ENCODE assay signal across 9 mouse cellular contexts in the genomic region with DNA sequence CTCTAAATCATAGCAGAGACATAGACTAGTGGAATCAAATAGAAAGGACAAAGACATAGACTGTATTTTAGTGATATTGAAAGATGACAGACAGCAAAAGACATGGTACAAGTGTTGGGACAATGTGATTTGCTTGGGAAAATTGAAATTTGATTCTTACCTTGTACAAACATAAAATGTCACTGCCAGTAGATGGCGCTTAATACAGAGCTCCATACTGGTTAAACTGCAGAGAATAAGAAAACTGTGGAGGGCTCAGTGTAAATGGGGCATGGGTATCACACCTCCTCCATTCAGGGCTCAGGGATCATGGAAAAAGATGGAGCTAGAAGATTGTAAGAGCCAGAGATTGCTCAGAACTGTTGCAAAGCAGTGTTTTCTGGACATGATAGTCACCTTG. TPM values are rescaled to one million over a fixed set of nuclear protein-coding genes. Genes with fewer than 3 reads are reported as not detected.
A peak's percentile ranks its signal among the peaks of the same experiment; 100 is the strongest.
DNase-seq lines count a peak whose midpoint lies in the region; ATAC-seq lines count a peak whose summit lies in the region.
"Had no signal": no experiment of that assay in that cellular context is flagged by ENCODE, and none has a peak within 500 bp of the region (broad histone marks: within the 10 kb centered on the region; RNA-seq: fewer than 3 reads in every experiment).

No protein-coding gene starts in this region.

- H3K9me3 ChIP-seq in hindbrain, embryonic 11.5 days (ENCODE audit: control insufficient read depth, low read length): no peaks in the 10 kb centered on the region
- H3K9me3 ChIP-seq in hindbrain, embryonic 12.5 days (replicated peaks): no peaks in the 10 kb centered on the region
- H3K9me3 ChIP-seq: midbrain, embryonic 12.5 days had no signal

- peak; percentile 41 for DNase-seq in hindbrain, embryonic 11.5 days (ENCODE audit: low spot score)
- peak; percentile 2 for DNase-seq in ovary, postnatal 14 days (ENCODE audit: low spot score)
- DNase-seq in ovary, postnatal 36 days (ENCODE audit: low spot score): no peak
- DNase-seq in cerebellum, postnatal 10 days: peak; percentile 57 to 69
- peak; percentile 23 for DNase-seq in retina, postnatal 7 days (ENCODE audit: low read depth, low spot score)
- no peak for DNase-seq in gastrocnemius, postnatal 4 days (ENCODE audit: low spot score in 2 of 2)
- no peak for DNase-seq in adrenal gland, postnatal 4 days (ENCODE audit: low spot score in 2 of 2)

- H3K4me1 ChIP-seq in hindbrain, embryonic 11.5 days (replicated peaks; ENCODE audit: control insufficient read depth, insufficient read depth, low read length): no peaks in the 10 kb centered on the region
- no peaks in the 10 kb centered on the region for H3K4me1 ChIP-seq in hindbrain, embryonic 12.5 days
- H3K4me1 ChIP-seq: midbrain, embryonic 12.5 days had no signal

- H3K4me2 ChIP-seq in hindbrain, embryonic 11.5 days (replicated peaks; ENCODE audit: low read depth, low read length): no peak overlapping the region
- no peak overlapping the region for H3K4me2 ChIP-seq in hindbrain, embryonic 12.5 days (replicated peaks)
- H3K4me2 ChIP-seq: midbrain, embryonic 12.5 days had no signal

- H3K4me3 ChIP-seq in hindbrain, embryonic 11.5 days (ENCODE audit: low read depth, low read length): no peak overlapping the region
- no peak overlapping the region for H3K4me3 ChIP-seq in hindbrain, embryonic 12.5 days
- H3K4me3 ChIP-seq: midbrain, embryonic 12.5 days had no signal

- H3K27me3 ChIP-seq in hindbrain, embryonic 11.5 days (ENCODE audit: control insufficient read depth, insufficient read depth, low read length): no peaks in the 10 kb centered on the region
- no peaks in the 10 kb centered on the region for H3K27me3 ChIP-seq in hindbrain, embryonic 12.5 days
- H3K27me3 ChIP-seq: midbrain, embryonic 12.5 days had no signal

- ATAC-seq in hindbrain, embryonic 11.5 days (ENCODE audit: low FRiP score): no peak
- no peak for ATAC-seq in hindbrain, embryonic 12.5 days (ENCODE audit: low FRiP score)

- no peak overlapping the region for H3K27ac ChIP-seq in hindbrain, embryonic 11.5 days (ENCODE audit: low read depth, low read length)
- no peak overlapping the region for H3K27ac ChIP-seq in hindbrain, embryonic 12.5 days
- H3K27ac ChIP-seq: midbrain, embryonic 12.5 days had no signal

- H3K9ac ChIP-seq in hindbrain, embryonic 11.5 days (ENCODE audit: low read depth, low read length): no peak overlapping the region
- no peak overlapping the region for H3K9ac ChIP-seq in hindbrain, embryonic 12.5 days
- H3K9ac ChIP-seq: midbrain, embryonic 12.5 days had no signal

- no peaks in the 10 kb centered on the region for H3K36me3 ChIP-seq in hindbrain, embryonic 11.5 days (ENCODE audit: control insufficient read depth, insufficient read depth, low read length)
- no peaks in the 10 kb centered on the region for H3K36me3 ChIP-seq in hindbrain, embryonic 12.5 days
- H3K36me3 ChIP-seq: midbrain, embryonic 12.5 days had no signal

- 17% methylated on average over 1 of the region's 1 CpGs for WGBS in hindbrain, embryonic 11.5 days
- WGBS in hindbrain, embryonic 12.5 days: 0% methylated on average over 1 of the region's 1 CpGs

RNA-seq across cellular contexts. Expression of a gene that starts 21.6 kb away (rescaled TPM):
- 20.3 and 22.9 TPM in 2 replicates for polyA plus RNA-seq in hindbrain, embryonic 11.5 days (2014; fragmentation: Nextera tagmentation; extraction: Ambion mirVana)
- 42.4 and 46.3 TPM in 2 replicates for polyA plus RNA-seq in hindbrain, embryonic 12.5 days (2016; fragmentation: Nextera tagmentation; extraction: Ambion mirVana)
- total RNA-seq in gastrocnemius, postnatal 4 days (2021): 1 to 10 TPM; 2.0 to 3.5 TPM
- 10 to 100 TPM; 16.1 to 18.4 TPM for total RNA-seq in adrenal gland, postnatal 4 days (2021)

Comparison
In these comparisons a context has a peak if more than half of its experiments do, and no peak if none do; other contexts are left out.
1. DNase-seq: peak in hindbrain, embryonic 11.5 days (single experiment), ovary, postnatal 14 days (single experiment), cerebellum, postnatal 10 days (2 of 2) and retina, postnatal 7 days (single experiment); none in ovary, postnatal 36 days (single experiment), gastrocnemius, postnatal 4 days (0 of 2) and adrenal gland, postnatal 4 days (0 of 2).